Mouse (Mus musculus) midbrain, embryonic 15.5 days (tissue): ENCODE data around the gene Sln. TPM values are rescaled to one million over a fixed set of nuclear protein-coding genes. Genes with fewer than 3 reads are reported as not detected.

Source experiments
- ATAC-seq: fragments of 200-750 bp; cut with Nextera tagmentation; replicated peaks from 2 replicates; pipeline ENCODE4 v1.8.0; 2017; ENCODE audit warnings: moderate TSS enrichment
- H3K27ac ChIP-seq: fragments of 300-500 bp; sonication (generic); 2 replicates; pipeline ENCODE4 v1.5.1; 2015; ENCODE audit warnings: mild to moderate bottlenecking, inconsistent platforms
- H3K27me3 ChIP-seq: fragments of 300-500 bp; sonication (generic); replicated peaks from 2 replicates; pipeline ENCODE4 v1.6.1; 2015; ENCODE audit warnings: inconsistent platforms
- H3K36me3 ChIP-seq: fragments of 300-500 bp; sonication (generic); replicated peaks from 2 replicates; pipeline ENCODE4 v1.6.1; 2015; ENCODE audit warnings: inconsistent platforms
- H3K4me1 ChIP-seq: fragments of 300-500 bp; sonication (generic); 2 replicates; pipeline ENCODE4 v1.6.1; 2015; ENCODE audit warnings: inconsistent platforms
- H3K4me2 ChIP-seq: fragments of 300-500 bp; sonication (generic); 2 replicates; pipeline ENCODE4 v1.6.1; 2015; ENCODE audit warnings: inconsistent platforms, mild to moderate bottlenecking, moderate library complexity
- H3K4me3 ChIP-seq: fragments of 300-500 bp; sonication (generic); 2 replicates; pipeline ENCODE4 v1.5.1; 2015; ENCODE audit warnings: mild to moderate bottlenecking, inconsistent platforms
- H3K9ac ChIP-seq: fragments of 300-500 bp; sonication (generic); 2 replicates; pipeline ENCODE4 v1.6.1; 2015; ENCODE audit warnings: mild to moderate bottlenecking, inconsistent platforms
- H3K9me3 ChIP-seq: fragments of 300-500 bp; sonication (generic); 2 replicates; pipeline ENCODE4 v1.6.1; 2016; ENCODE audit warnings: inconsistent platforms
- WGBS: fragments of 180-500 bp; shearing (Covaris S2); methylation state at CpG from one replicate; pipeline ENCODE4 v1.1.7; 2015; ENCODE audit warnings: mixed read lengths; 5-methylcytosine and 5-hydroxymethylcytosine counted together
- polyA plus RNA-seq: library from polyadenylated mRNA; unstranded; fragments of >200 nt; fragmentation: Nextera tagmentation; extraction: Ambion mirVana; gene quantifications from 2 replicates; pipeline ENCODE4 v1.2.1, GENCODE M21; 2015

Gene Sln
- polyA plus RNA-seq, 1 experiment from 2014 or later: not detected

- H3K4me1 ChIP-seq: no peaks in the 10 kb centered on the region
- no peak overlapping the region for H3K27ac ChIP-seq
- ATAC-seq: no peak
- no peaks in the 10 kb centered on the region for H3K36me3 ChIP-seq
- H3K27me3 ChIP-seq: no peaks in the 10 kb centered on the region
- H3K4me2 ChIP-seq: no peak overlapping the region
- WGBS: 87% methylated on average over 1 of the region's 1 CpGs
- H3K9me3 ChIP-seq: no peaks in the 10 kb centered on the region
- H3K4me3 ChIP-seq: no peak overlapping the region
- H3K9ac ChIP-seq: no peak overlapping the region
Measured at GRCm38 (mm10) chr9:53853672-53854071, 3.7 kb downstream of the Sln start.

GRCm38 (mm10) chr9:53854525-53854924 is 4.6 kb downstream of the Sln start:
- ATAC-seq: no peak
- H3K4me2 ChIP-seq: no peak overlapping the region
- H3K9ac ChIP-seq: no peak overlapping the region
- no peaks in the 10 kb centered on the region for H3K9me3 ChIP-seq
- H3K4me3 ChIP-seq: no peak overlapping the region
- no peaks in the 10 kb centered on the region for H3K4me1 ChIP-seq
- WGBS: 100% methylated on average over 1 of the region's 1 CpGs
- no peak overlapping the region for H3K27ac ChIP-seq
- H3K27me3 ChIP-seq: no peaks in the 10 kb centered on the region
- H3K36me3 ChIP-seq: no peaks in the 10 kb centered on the region

GRCm38 (mm10) chr9:53857864-53858263 is 7.9 kb downstream of the Sln start:
- Histone ChIP-seq H3K9ac (no peak overlapping the region), H3K4me2 (no peak overlapping the region), H3K9me3 (no peaks in the 10 kb centered on the region), H3K27me3 (no peaks in the 10 kb centered on the region), H3K27ac (no peak overlapping the region), H3K4me1 (no peaks in the 10 kb centered on the region), H3K4me3 (no peak overlapping the region), H3K36me3 (no peaks in the 10 kb centered on the region)
- 85% methylated on average over 5 of the region's 5 CpGs for WGBS
- ATAC-seq: no peak

- no peak overlapping the region for H3K4me2 ChIP-seq
- no peak for ATAC-seq
- H3K36me3 ChIP-seq: no peaks in the 10 kb centered on the region
- H3K9me3 ChIP-seq: no peaks in the 10 kb centered on the region
- WGBS: 95% methylated on average over 8 of the region's 8 CpGs
- no peaks in the 10 kb centered on the region for H3K4me1 ChIP-seq
- no peak overlapping the region for H3K27ac ChIP-seq
- H3K9ac ChIP-seq: no peak overlapping the region
- no peak overlapping the region for H3K4me3 ChIP-seq
- no peaks in the 10 kb centered on the region for H3K27me3 ChIP-seq
Measured at GRCm38 (mm10) chr9:53873239-53873638, 23.3 kb downstream of the Sln start.

GRCm38 (mm10) chr9:53877423-53877822 is 27.5 kb downstream of the Sln start:
- Histone ChIP-seq H3K4me2 (no peak overlapping the region), H3K4me1 (no peaks in the 10 kb centered on the region), H3K27ac (no peak overlapping the region), H3K27me3 (no peaks in the 10 kb centered on the region), H3K9me3 (no peaks in the 10 kb centered on the region), H3K9ac (no peak overlapping the region), H3K36me3 (no peaks in the 10 kb centered on the region), H3K4me3 (no peak overlapping the region)
- WGBS: 51% methylated on average over 2 of the region's 2 CpGs
- no peak for ATAC-seq

GRCm38 (mm10) chr9:53883588-53884280 is 33.8 kb downstream of the Sln start:
- no peaks in the 10 kb centered on the region for H3K36me3 ChIP-seq
- H3K4me1 ChIP-seq: no peaks in the 10 kb centered on the region
- H3K4me3 ChIP-seq: no peak overlapping the region
- no peak overlapping the region for H3K27ac ChIP-seq
- no peak overlapping the region for H3K9ac ChIP-seq
- H3K9me3 ChIP-seq: no peaks in the 10 kb centered on the region
- H3K4me2 ChIP-seq: no peak overlapping the region
- 76% methylated on average over 23 of the region's 23 CpGs for WGBS
- peak; percentile 70 for ATAC-seq
- H3K27me3 ChIP-seq: no peaks in the 10 kb centered on the region

- WGBS: 6% methylated on average over 1 of the region's 1 CpGs
- H3K9me3 ChIP-seq: no peaks in the 10 kb centered on the region
- no peak overlapping the region for H3K27ac ChIP-seq
- 0 out of 2 replicates have a peak, but pooled peaks have one; percentile 60 for ATAC-seq
- H3K36me3 ChIP-seq: no peaks in the 10 kb centered on the region
- no peak overlapping the region for H3K4me2 ChIP-seq
- no peaks in the 10 kb centered on the region for H3K4me1 ChIP-seq
- H3K9ac ChIP-seq: no peak overlapping the region
- no peaks in the 10 kb centered on the region for H3K27me3 ChIP-seq
- H3K4me3 ChIP-seq: no peak overlapping the region
Measured at GRCm38 (mm10) chr9:53890075-53890474, 40.1 kb downstream of the Sln start.

GRCm38 (mm10) chr9:53895827-53896226 is 45.9 kb downstream of the Sln start:
- Histone ChIP-seq H3K27ac (no peak overlapping the region), H3K4me3 (no peak overlapping the region), H3K9ac (no peak overlapping the region), H3K4me1 (no peaks in the 10 kb centered on the region), H3K9me3 (no peaks in the 10 kb centered on the region), H3K27me3 (no peaks in the 10 kb centered on the region), H3K36me3 (no peaks in the 10 kb centered on the region), H3K4me2 (no peak overlapping the region)
- 71% methylated on average over 7 of the region's 7 CpGs for WGBS
- ATAC-seq: no peak

GRCm38 (mm10) chr9:53899836-53900235 is 49.9 kb downstream of the Sln start:
- no peaks in the 10 kb centered on the region for H3K27me3 ChIP-seq
- no peaks in the 10 kb centered on the region for H3K36me3 ChIP-seq
- H3K4me2 ChIP-seq: no peak overlapping the region
- WGBS: 81% methylated on average over 6 of the region's 6 CpGs
- H3K9ac ChIP-seq: no peak overlapping the region
- H3K4me1 ChIP-seq: no peaks in the 10 kb centered on the region
- H3K27ac ChIP-seq: no peak overlapping the region
- no peak overlapping the region for H3K4me3 ChIP-seq
- no peaks in the 10 kb centered on the region for H3K9me3 ChIP-seq
- ATAC-seq: no peak

GRCm38 (mm10) chr9:53903215-53903842 is 53.4 kb downstream of the Sln start:
- H3K4me3 ChIP-seq: no peak overlapping the region
- no peaks in the 10 kb centered on the region for H3K27me3 ChIP-seq
- 0 out of 2 replicates have a peak overlapping the region, but pooled peaks have one; percentile 36 for H3K27ac ChIP-seq
- no peaks in the 10 kb centered on the region for H3K9me3 ChIP-seq
- WGBS: 74% methylated on average over 7 of the region's 7 CpGs
- H3K9ac ChIP-seq: no peak overlapping the region
- no peaks in the 10 kb centered on the region for H3K36me3 ChIP-seq
- H3K4me2 ChIP-seq: no peak overlapping the region
- H3K4me1 ChIP-seq: no peaks in the 10 kb centered on the region
- no peak for ATAC-seq

Other genes with a start within 250 kb of the Sln start
- 137 and 138 TPM in 2 replicates for gene Acat1, start 239.8 kb upstream of the Sln start, polyA plus RNA-seq
- gene Cul5, start 180.2 kb upstream of the Sln start, polyA plus RNA-seq: 42.0 and 47.1 TPM in 2 replicates
- 2.2 and 2.5 TPM in 2 replicates for gene Rab39, start 143.9 kb upstream of the Sln start, polyA plus RNA-seq
- 10.3 and 10.7 TPM in 2 replicates for gene Slc35f2, start 78.6 kb upstream of the Sln start, polyA plus RNA-seq
- gene Elmod1, start 125.1 kb downstream of the Sln start, polyA plus RNA-seq: 17.9 and 22.6 TPM in 2 replicates
- 0.27 TPM in 2 replicates for gene Tnfaip8l3, start 218.2 kb downstream of the Sln start, polyA plus RNA-seq